Mouse (Mus musculus) gastrocnemius, postnatal 4 days (tissue): ENCODE results near the gene Opa3. TPM values are rescaled to one million over a fixed set of nuclear protein-coding genes. Genes with fewer than 3 reads are reported as not detected.
"Not testable (repeated sequence)": the region's sequence is repeated elsewhere in the genome, so short reads cannot be mapped to it uniquely, and the experiment has no call there.

ENCODE experiments used
- DNase-seq, 2 experiments: peaks; one replicate each; pipeline ENCODE4 v3.0.0; 2021 to 2022; ENCODE audit warnings: low spot score in 2 of 2, mixed read lengths in 2 of 2
- total RNA-seq, 2 experiments: library from RNA; stranded (reverse); gene quantifications; 2 replicates each; pipeline ENCODE4 v1.2.3; 2021

Gene Opa3
- total RNA-seq, 2 experiments from 2014 or later = 30.7 to 31.3 TPM

- DNase-seq = no peak
Measured at GRCm38 (mm10) chr7:19276253-19276652, 48.1 kb downstream of the Opa3 start.

GRCm38 (mm10) chr7:19279052-19279451, 50.9 kb downstream of the Opa3 start:
- DNase-seq = no peak

- DNase-seq = no peak
Measured at GRCm38 (mm10) chr7:19279581-19280114, 51.5 kb downstream of the Opa3 start, which contains the start of gene Ppm1n. Ppm1n (minus strand) TSS chr7:19280064.

- DNase-seq = not testable (repeated sequence)
Measured at GRCm38 (mm10) chr7:19281680-19282304, 53.7 kb downstream of the Opa3 start.

GRCm38 (mm10) chr7:19282385-19282784, 54.3 kb downstream of the Opa3 start, which contains the start of gene Rtn2:
Rtn2 (plus strand) TSS chr7:19282624.
- peak in 1 of 2 experiments; percentile 68 for DNase-seq

GRCm38 (mm10) chr7:19282791-19283405, 54.8 kb downstream of the Opa3 start:
- DNase-seq = peak in 1 of 2 experiments; percentile 71

- DNase-seq = no peak
Measured at GRCm38 (mm10) chr7:19283406-19283804, 55.3 kb downstream of the Opa3 start.

- DNase-seq = peak in 1 of 2 experiments; percentile 62
Measured at GRCm38 (mm10) chr7:19284763-19285162, 56.6 kb downstream of the Opa3 start.

GRCm38 (mm10) chr7:19290969-19291596, 62.9 kb downstream of the Opa3 start:
- DNase-seq = peak; percentile 66 to 83

GRCm38 (mm10) chr7:19295503-19296185, 67.5 kb downstream of the Opa3 start:
- DNase-seq = peak; percentile 92 to 97

GRCm38 (mm10) chr7:19297034-19297433, 68.9 kb downstream of the Opa3 start:
- DNase-seq = peak in 1 of 2 experiments; percentile 6

GRCm38 (mm10) chr7:19297794-19298193, 69.7 kb downstream of the Opa3 start:
- DNase-seq = no peak

- DNase-seq = peak in 1 of 2 experiments; percentile 51
Measured at GRCm38 (mm10) chr7:19299194-19299593, 71.1 kb downstream of the Opa3 start.

GRCm38 (mm10) chr7:19300501-19301421, 72.6 kb downstream of the Opa3 start:
- DNase-seq = peak; percentile 71 to 80

GRCm38 (mm10) chr7:19301461-19302263, 73.5 kb downstream of the Opa3 start:
- no peak for DNase-seq

GRCm38 (mm10) chr7:19302264-19303045, 74.3 kb downstream of the Opa3 start:
- no peak for DNase-seq

GRCm38 (mm10) chr7:19303046-19303305, 74.8 kb downstream of the Opa3 start:
- DNase-seq = no peak

- DNase-seq = peak; percentile 70 to 74
Measured at GRCm38 (mm10) chr7:19303770-19304169, 75.6 kb downstream of the Opa3 start.
